Mouse (Mus musculus): ENCODE measurements around the gene Ppa1.

DNA sequence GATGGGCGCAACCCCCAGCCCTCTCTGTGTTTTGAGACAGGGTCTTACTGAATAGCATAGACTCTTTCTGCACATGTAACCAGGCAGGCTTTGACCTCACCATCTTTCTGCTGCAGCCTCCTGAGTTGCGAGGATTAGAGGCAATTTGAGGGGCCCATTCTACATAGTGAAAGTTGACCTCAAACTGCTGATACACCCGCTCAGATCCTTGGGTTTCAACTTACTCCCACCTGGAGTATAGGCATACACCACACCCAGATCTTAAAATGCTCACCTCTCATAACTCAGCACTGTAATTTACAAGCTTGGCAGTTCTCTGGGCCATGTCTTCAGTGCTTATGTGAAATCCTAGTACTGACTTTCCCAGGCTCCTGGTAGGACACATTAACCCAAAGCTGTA is 6.8 kb downstream of the Ppa1 start:
- no peak for TF ChIP-seq CTCF (conservative IDR thresholded peaks at IDR 0.05 in 1 of 2, IDR thresholded peaks at IDR 0.05 in 1 of 2; ENCODE audit: low read depth in 2 of 2, low read length in 2 of 2)
- TF ChIP-seq POLR2A (IDR thresholded peaks at IDR 0.05; ENCODE audit: low read depth, low read length), result no peak
- no peak for TF ChIP-seq JUND (conservative IDR thresholded peaks at IDR 0.05; ENCODE audit: low read depth, low read length)
- TF ChIP-seq TCF12 (IDR thresholded peaks at IDR 0.05; ENCODE audit: low read depth, low read length), result no peak
- TF ChIP-seq HCFC1 (IDR thresholded peaks at IDR 0.05; ENCODE audit: low read depth, low read length), result no peak
- no peak for TF ChIP-seq ZMIZ1 (IDR thresholded peaks at IDR 0.05; ENCODE audit: low read depth, low read length)
- TF ChIP-seq EP300 (IDR thresholded peaks at IDR 0.05; ENCODE audit: low read length), result no peak
- TF ChIP-seq MAX (IDR thresholded peaks at IDR 0.05; ENCODE audit: low read length), result no peak
- TF ChIP-seq ELF1 (IDR thresholded peaks at IDR 0.05; ENCODE audit: low read depth, low read length), result no peak
- no peak for TF ChIP-seq NRF1 (IDR thresholded peaks at IDR 0.05; ENCODE audit: low read depth, low read length)

Measured in CH12.LX (cell line).